Mouse (Mus musculus): ENCODE measurements at regions not wholly inside any gene's neighbourhood (a gene's known extent, or its start where the extent isn't known, plus 50 kb on each side); places are given as distances from the start of the nearest gene placed in this dataset.
A peak's percentile ranks its signal among the peaks of the same experiment; 100 is the strongest.

GRCm38 (mm10) chr4:56088701-56089100 lies 556.4 kb upstream of the Klf4 start:
- DNase-seq: no peak
- TF ChIP-seq CTCF (IDR thresholded peaks at IDR 0.05): no peak
- intact Hi-C loops (cut with DNase I): no loop called here
- Histone ChIP-seq H3K27ac (no peak overlapping the region), H3K4me3 (no peak overlapping the region)

GRCm38 (mm10) chr4:56086306-56086705 lies 554.0 kb upstream of the Klf4 start:
- no peak for DNase-seq
- intact Hi-C loops (cut with DNase I): no loop called here
- Histone ChIP-seq H3K4me3 (no peak overlapping the region), H3K27ac (no peak overlapping the region)
- no peak for TF ChIP-seq CTCF (IDR thresholded peaks at IDR 0.05)

GRCm38 (mm10) chr4:56084205-56084604 lies 551.9 kb upstream of the Klf4 start:
- Histone ChIP-seq H3K4me3 (no peak overlapping the region), H3K27ac (no peak overlapping the region)
- intact Hi-C loops (cut with DNase I): no loop called here
- TF ChIP-seq CTCF (IDR thresholded peaks at IDR 0.05): no peak
- DNase-seq: no peak

- TF ChIP-seq CTCF (IDR thresholded peaks at IDR 0.05): no peak
Measured at GRCm38 (mm10) chr4:56082411-56082810, 550.1 kb upstream of the Klf4 start.

GRCm38 (mm10) chr4:56080960-56081359 lies 548.7 kb upstream of the Klf4 start:
- DNase-seq: no peak
- Histone ChIP-seq H3K4me3 (no peak overlapping the region), H3K27ac (no peak overlapping the region)
- no peak for TF ChIP-seq CTCF (IDR thresholded peaks at IDR 0.05)
- intact Hi-C loops (cut with DNase I): no loop called here

More at GRCm38 (mm10) chr4:56082411-56082810, 550.1 kb upstream of the Klf4 start:
- Histone ChIP-seq H3K4me3 (no peak overlapping the region), H3K27ac (no peak overlapping the region)
- intact Hi-C loops (cut with DNase I): no loop called here
- no peak for DNase-seq

- intact Hi-C loops (cut with DNase I): no loop called here
- no peak overlapping the region; the same call in 1 of the 2 replicates for H3K27ac ChIP-seq
- DNase-seq: peak; percentile 60
- no peak for TF ChIP-seq CTCF (IDR thresholded peaks at IDR 0.05)
- H3K4me3 ChIP-seq: no peak overlapping the region
Measured at GRCm38 (mm10) chr4:56070664-56071334, 538.5 kb upstream of the Klf4 start.

- DNase-seq: no peak
- intact Hi-C loops (cut with DNase I): no loop called here
- TF ChIP-seq CTCF (IDR thresholded peaks at IDR 0.05): no peak
- Histone ChIP-seq H3K4me3 (no peak overlapping the region), H3K27ac (no peak overlapping the region)
Measured at GRCm38 (mm10) chr4:56068859-56069258, 536.6 kb upstream of the Klf4 start.

GRCm38 (mm10) chr4:56064657-56065056 lies 532.4 kb upstream of the Klf4 start:
- Histone ChIP-seq H3K4me3 (no peak overlapping the region), H3K27ac (no peak overlapping the region)
- DNase-seq: no peak
- intact Hi-C loops (cut with DNase I): no loop called here
- TF ChIP-seq CTCF (IDR thresholded peaks at IDR 0.05): no peak

- intact Hi-C loops (cut with DNase I): no loop called here
- peak; percentile 19; the same call in 1 of the 2 replicates for TF ChIP-seq CTCF (IDR thresholded peaks at IDR 0.05)
- peak; percentile 17 for DNase-seq
- no peak overlapping the region for H3K4me3 ChIP-seq
- H3K27ac ChIP-seq: peak overlapping the region; percentile 28; the same call in 1 of the 2 replicates
Measured at GRCm38 (mm10) chr4:56051792-56052380, 519.6 kb upstream of the Klf4 start.

GRCm38 (mm10) chr4:56039327-56039726 lies 507.1 kb upstream of the Klf4 start:
- TF ChIP-seq CTCF (IDR thresholded peaks at IDR 0.05): no peak
- DNase-seq: no peak
- intact Hi-C loops (cut with DNase I): no loop called here
- Histone ChIP-seq H3K27ac (no peak overlapping the region), H3K4me3 (no peak overlapping the region)

GRCm38 (mm10) chr4:56036334-56036733 lies 504.1 kb upstream of the Klf4 start:
- no peak for TF ChIP-seq CTCF (IDR thresholded peaks at IDR 0.05)
- Histone ChIP-seq H3K4me3 (no peak overlapping the region), H3K27ac (no peak overlapping the region)
- DNase-seq: no peak
- intact Hi-C loops (cut with DNase I): no loop called here

GRCm38 (mm10) chr4:56035543-56035942 lies 503.3 kb upstream of the Klf4 start:
- no peak for DNase-seq
- Histone ChIP-seq H3K4me3 (no peak overlapping the region), H3K27ac (no peak overlapping the region)
- TF ChIP-seq CTCF (IDR thresholded peaks at IDR 0.05): no peak
- intact Hi-C loops (cut with DNase I): no loop called here

- H3K27ac ChIP-seq: no peak overlapping the region
- intact Hi-C loops (cut with DNase I): no loop called here
- no peak for DNase-seq
- H3K4me3 ChIP-seq: no peak overlapping the region
- no peak for TF ChIP-seq CTCF (IDR thresholded peaks at IDR 0.05)
Measured at GRCm38 (mm10) chr4:56028441-56028840, 496.2 kb upstream of the Klf4 start.

- DNase-seq: no peak
- Histone ChIP-seq H3K27ac (no peak overlapping the region), H3K4me3 (no peak overlapping the region)
- TF ChIP-seq CTCF (IDR thresholded peaks at IDR 0.05): no peak
- intact Hi-C loops (cut with DNase I): no loop called here
Measured at GRCm38 (mm10) chr4:56027258-56027657, 495.0 kb upstream of the Klf4 start.
